Mouse (Mus musculus): ENCODE data around the gene Ank3. TPM values are rescaled to one million over a fixed set of nuclear protein-coding genes. Genes with fewer than 3 reads are reported as not detected.

Ank3 gene
- polyA plus RNA-seq, 1 experiment: 23.3 TPM

- TF ChIP-seq CTCF (IDR thresholded peaks at IDR 0.05; ENCODE audit: insufficient read depth, low read length) (no peak), POLR2A (IDR thresholded peaks at IDR 0.05; ENCODE audit: borderline replicate concordance, extremely low read depth, low read depth, low read length) (no peak)
- WGBS: 50% methylated on average over 4 of the region's 4 CpGs
- Histone ChIP-seq H3K4me3 (replicated peaks; ENCODE audit: extremely low read depth, low read depth, low read length) (no peak overlapping the region), H3K4me1 (ENCODE audit: control insufficient read depth, insufficient read depth, low read length) (no peaks in the 10 kb centered on the region)
- no peak for DNase-seq
These were observed 365.8 kb downstream of the Ank3 start for GRCm38 (mm10) chr10:69764402-69764801.

GRCm38 (mm10) chr10:69777065-69777645 lies 378.6 kb downstream of the Ank3 start:
- H3K4me1 ChIP-seq (ENCODE audit: control insufficient read depth, insufficient read depth, low read length): no peaks in the 10 kb centered on the region
- WGBS: 64% methylated on average over 12 of the region's 12 CpGs

GRCm38 (mm10) chr10:69777736-69778135 lies 379.2 kb downstream of the Ank3 start:
- no peak for DNase-seq
- Histone ChIP-seq H3K4me3 (replicated peaks; ENCODE audit: extremely low read depth, low read depth, low read length) (no peak overlapping the region), H3K4me1 (ENCODE audit: control insufficient read depth, insufficient read depth, low read length) (no peaks in the 10 kb centered on the region)
- 80% methylated on average over 11 of the region's 11 CpGs for WGBS
- TF ChIP-seq POLR2A (IDR thresholded peaks at IDR 0.05; ENCODE audit: borderline replicate concordance, extremely low read depth, low read depth, low read length) (no peak), CTCF (IDR thresholded peaks at IDR 0.05; ENCODE audit: insufficient read depth, low read length) (no peak)

More at GRCm38 (mm10) chr10:69777065-69777645, 378.6 kb downstream of the Ank3 start:
- no peak overlapping the region for H3K4me3 ChIP-seq (replicated peaks; ENCODE audit: extremely low read depth, low read depth, low read length)
- DNase-seq: no peak
- TF ChIP-seq POLR2A (IDR thresholded peaks at IDR 0.05; ENCODE audit: borderline replicate concordance, extremely low read depth, low read depth, low read length): no peak

GRCm38 (mm10) chr10:69779246-69779645 lies 380.7 kb downstream of the Ank3 start:
- WGBS: 76% methylated on average over 3 of the region's 3 CpGs
- Histone ChIP-seq H3K4me3 (replicated peaks; ENCODE audit: extremely low read depth, low read depth, low read length) (no peak overlapping the region), H3K4me1 (ENCODE audit: control insufficient read depth, insufficient read depth, low read length) (no peaks in the 10 kb centered on the region)
- no peak for DNase-seq
- TF ChIP-seq CTCF (IDR thresholded peaks at IDR 0.05; ENCODE audit: insufficient read depth, low read length) (no peak), POLR2A (IDR thresholded peaks at IDR 0.05; ENCODE audit: borderline replicate concordance, extremely low read depth, low read depth, low read length) (no peak)

- peak; percentile 18 for DNase-seq
- Histone ChIP-seq H3K4me1 (ENCODE audit: control insufficient read depth, insufficient read depth, low read length) (no peaks in the 10 kb centered on the region), H3K4me3 (replicated peaks; ENCODE audit: extremely low read depth, low read depth, low read length) (no peak overlapping the region)
- 13% methylated on average over 8 of the region's 8 CpGs for WGBS
- TF ChIP-seq POLR2A (IDR thresholded peaks at IDR 0.05; ENCODE audit: borderline replicate concordance, extremely low read depth, low read depth, low read length) (no peak), CTCF (IDR thresholded peaks at IDR 0.05; ENCODE audit: insufficient read depth, low read length) (peak; percentile 76)
These were observed 382.9 kb downstream of the Ank3 start for GRCm38 (mm10) chr10:69781491-69781890.

- Histone ChIP-seq H3K4me1 (ENCODE audit: control insufficient read depth, insufficient read depth, low read length) (no peaks in the 10 kb centered on the region), H3K4me3 (replicated peaks; ENCODE audit: extremely low read depth, low read depth, low read length) (no peak overlapping the region)
- TF ChIP-seq CTCF (IDR thresholded peaks at IDR 0.05; ENCODE audit: insufficient read depth, low read length) (no peak), POLR2A (IDR thresholded peaks at IDR 0.05; ENCODE audit: borderline replicate concordance, extremely low read depth, low read depth, low read length) (no peak)
- no peak for DNase-seq
- WGBS: 18% methylated on average over 7 of the region's 7 CpGs
These were observed 386.7 kb downstream of the Ank3 start for GRCm38 (mm10) chr10:69785235-69785634.

- DNase-seq: no peak
- 58% methylated on average over 8 of the region's 8 CpGs for WGBS
- Histone ChIP-seq H3K4me1 (ENCODE audit: control insufficient read depth, insufficient read depth, low read length) (no peaks in the 10 kb centered on the region), H3K4me3 (replicated peaks; ENCODE audit: extremely low read depth, low read depth, low read length) (no peak overlapping the region)
- TF ChIP-seq POLR2A (IDR thresholded peaks at IDR 0.05; ENCODE audit: borderline replicate concordance, extremely low read depth, low read depth, low read length) (no peak), CTCF (IDR thresholded peaks at IDR 0.05; ENCODE audit: insufficient read depth, low read length) (no peak)
These were observed 387.1 kb downstream of the Ank3 start for GRCm38 (mm10) chr10:69785692-69786091.

GRCm38 (mm10) chr10:69786220-69786993 lies 387.8 kb downstream of the Ank3 start:
- no peak overlapping the region for H3K4me3 ChIP-seq (replicated peaks; ENCODE audit: extremely low read depth, low read depth, low read length)
- DNase-seq: no peak
- no peak for TF ChIP-seq CTCF (IDR thresholded peaks at IDR 0.05; ENCODE audit: insufficient read depth, low read length)
- WGBS: 65% methylated on average over 13 of the region's 13 CpGs
- no peaks in the 10 kb centered on the region for H3K4me1 ChIP-seq (ENCODE audit: control insufficient read depth, insufficient read depth, low read length)

- no peak for TF ChIP-seq POLR2A (IDR thresholded peaks at IDR 0.05; ENCODE audit: borderline replicate concordance, extremely low read depth, low read depth, low read length)
- TF ChIP-seq CTCF (IDR thresholded peaks at IDR 0.05; ENCODE audit: insufficient read depth, low read length): no peak
- 39% methylated on average over 10 of the region's 10 CpGs for WGBS
- no peak overlapping the region for H3K4me3 ChIP-seq (replicated peaks; ENCODE audit: extremely low read depth, low read depth, low read length)
- no peaks in the 10 kb centered on the region for H3K4me1 ChIP-seq (ENCODE audit: control insufficient read depth, insufficient read depth, low read length)
- no peak for DNase-seq
These were observed 388.8 kb downstream of the Ank3 start for GRCm38 (mm10) chr10:69787379-69787778.

- no peak for DNase-seq
- no peaks in the 10 kb centered on the region for H3K4me1 ChIP-seq (ENCODE audit: control insufficient read depth, insufficient read depth, low read length)
- TF ChIP-seq POLR2A (IDR thresholded peaks at IDR 0.05; ENCODE audit: borderline replicate concordance, extremely low read depth, low read depth, low read length) (no peak), CTCF (IDR thresholded peaks at IDR 0.05; ENCODE audit: insufficient read depth, low read length) (no peak)
- 82% methylated on average over 4 of the region's 4 CpGs for WGBS
- H3K4me3 ChIP-seq (replicated peaks; ENCODE audit: extremely low read depth, low read depth, low read length): no peak overlapping the region
These were observed 392.0 kb downstream of the Ank3 start for GRCm38 (mm10) chr10:69790606-69791005.

All from lung, adult 2 months (tissue).